Mouse (Mus musculus) left cerebral cortex, postnatal 4 days (tissue): Measurements from ENCODE around the gene Smad6. TPM values are rescaled to one million over a fixed set of nuclear protein-coding genes. Genes with fewer than 3 reads are reported as not detected.

Experiments used
- DNase-seq: peaks from one replicate; pipeline ENCODE4 v3.0.0-alpha.2; 2022
- intact Hi-C: fragments of 180-260 bp; cut with DNase I; formaldehyde crosslinking; loops from one replicate; pipeline ENCODE4 v1.15.1; 2025
- total RNA-seq, 2 experiments: library from RNA; stranded (reverse); gene quantifications; 2 replicates each; pipeline ENCODE4 v1.2.3; 2021

The Smad6 gene
- total RNA-seq, 2 experiments from 2014 or later = 2.0 to 2.3 TPM

- intact Hi-C loops = loop anchor here (5.0 kb wide), 1 partner anchor 168 kb away; no protein-coding TSS in a partner anchor
- DNase-seq = no peak
Measured at GRCm38 (mm10) chr9:63919708-63920107, 102.2 kb downstream of the Smad6 start.

DNA sequence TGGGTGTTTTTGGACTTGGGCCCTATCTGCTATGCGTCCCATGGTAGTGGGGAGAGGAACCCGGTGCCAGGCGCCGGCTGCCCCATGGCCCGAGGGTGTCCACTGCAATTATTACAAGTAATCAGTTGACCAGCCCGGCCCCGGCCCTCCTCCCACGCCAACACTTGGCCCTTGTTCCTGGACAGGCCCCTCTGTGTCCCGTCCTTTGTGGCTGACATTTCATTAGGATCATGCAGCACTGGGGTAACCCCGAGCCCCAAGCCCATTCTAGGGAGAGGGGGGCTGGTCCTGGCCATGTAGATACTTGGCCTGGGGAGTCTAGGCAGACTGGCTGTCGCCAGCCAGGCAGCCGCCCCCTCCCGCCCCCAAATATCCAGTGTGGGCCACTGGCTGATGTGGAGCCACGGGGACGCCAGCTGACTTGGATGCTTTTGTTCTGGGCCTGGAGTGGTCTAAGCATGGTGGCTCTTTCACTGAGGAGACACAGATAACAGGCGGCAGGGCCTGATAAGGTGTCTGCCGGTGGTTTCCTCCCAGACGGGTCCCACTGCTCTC, 102.8 kb downstream of the Smad6 start:
- intact Hi-C loops = loop anchor here (5.0 kb wide), 1 partner anchor 168 kb away; no protein-coding TSS in a partner anchor
- DNase-seq = peak; percentile 54

- intact Hi-C loops = loop anchor here (5.0 kb wide), 1 partner anchor 169 kb away; no protein-coding TSS in a partner anchor
- peak; percentile 83 for DNase-seq
Measured at GRCm38 (mm10) chr9:63918245-63918644, 103.6 kb downstream of the Smad6 start.

DNA sequence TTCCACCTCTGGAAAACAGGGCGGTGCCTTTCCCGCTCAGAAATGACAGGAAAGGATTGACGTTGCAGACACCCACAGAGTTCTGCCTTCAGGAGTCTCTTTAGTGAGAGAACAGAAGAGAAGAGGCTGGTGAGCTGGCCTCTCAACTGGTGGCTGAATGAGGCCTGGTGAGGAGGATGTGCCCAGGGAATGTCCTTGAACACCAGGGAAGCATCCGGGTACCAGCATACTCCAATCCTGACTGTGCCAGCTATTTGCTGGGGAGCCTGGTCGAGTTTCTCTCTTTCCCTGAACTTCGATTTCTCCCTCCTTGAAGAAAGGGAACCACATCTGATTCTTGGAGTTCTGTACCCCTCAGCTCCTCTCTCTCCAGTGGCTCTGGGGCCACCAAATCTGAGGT, 105.4 kb downstream of the Smad6 start:
- intact Hi-C loops = loop anchor here (5.0 kb wide), 1 partner anchor 171 kb away; no protein-coding TSS in a partner anchor
- no peak for DNase-seq

DNA sequence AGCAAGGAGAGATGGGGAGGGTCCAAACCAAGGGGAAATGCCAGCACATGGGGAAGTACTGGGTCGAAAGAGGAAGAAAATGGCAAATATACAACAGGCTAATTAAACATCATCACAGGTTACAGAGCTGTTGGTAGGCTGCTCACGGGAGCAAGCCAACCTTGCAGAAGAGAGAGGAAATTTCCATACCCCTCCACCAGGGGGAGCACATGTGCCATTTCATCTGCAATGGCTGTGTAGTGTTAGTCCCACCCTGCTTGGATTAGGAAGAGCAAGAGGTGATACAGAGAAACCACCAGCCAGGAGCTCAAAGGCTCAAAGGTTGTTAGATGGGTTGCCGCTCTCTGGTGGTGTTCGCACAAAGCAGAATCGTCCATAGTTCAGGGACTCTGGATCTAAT, 105.9 kb downstream of the Smad6 start:
- DNase-seq = peak; percentile 34
- intact Hi-C loops = loop anchor here (5.0 kb wide), 1 partner anchor 171 kb away; no protein-coding TSS in a partner anchor

- no peak for DNase-seq
- intact Hi-C loops = loop anchor here (5.0 kb wide), 1 partner anchor 172 kb away; no protein-coding TSS in a partner anchor
Measured at GRCm38 (mm10) chr9:63914944-63915343, 106.9 kb downstream of the Smad6 start.

DNA sequence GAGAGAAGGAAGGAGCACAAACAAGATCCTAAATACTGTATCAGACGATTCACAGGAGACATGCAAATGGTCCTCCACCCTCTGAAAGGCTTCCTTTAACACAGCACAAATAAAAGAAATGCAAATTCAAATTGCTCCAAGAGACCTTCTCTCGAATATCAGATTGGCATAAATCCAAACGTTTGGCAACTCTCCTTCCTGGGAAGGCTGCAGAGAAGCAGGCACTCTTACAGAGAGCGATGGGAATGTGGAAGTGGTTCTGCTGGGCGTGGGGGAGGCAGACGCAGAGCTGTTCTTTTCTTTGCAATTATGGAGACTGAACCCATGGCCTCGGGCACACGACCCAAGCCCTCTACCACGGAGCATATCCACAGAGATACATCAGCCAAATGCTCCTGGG, 109.8 kb downstream of the Smad6 start:
- no peak for DNase-seq
- intact Hi-C loops = no loop called here

DNA sequence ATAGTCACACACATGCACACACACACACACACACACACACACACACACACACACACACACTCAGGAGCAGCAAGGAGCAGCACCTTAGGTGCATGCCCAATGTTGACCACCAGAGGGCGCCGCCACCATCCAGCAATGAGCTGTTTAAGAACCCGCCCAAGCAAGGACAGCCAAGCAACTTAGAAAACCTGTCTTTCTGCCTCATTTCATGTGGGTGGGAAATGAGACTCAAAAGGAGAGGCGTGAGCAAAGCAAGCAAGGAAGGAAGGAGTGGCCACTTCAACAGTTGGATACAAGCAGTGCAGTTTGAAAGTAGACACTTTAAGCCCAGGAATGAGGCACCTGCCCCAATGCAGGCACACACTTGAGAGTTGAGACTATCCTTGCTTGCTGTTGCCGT, 112.2 kb downstream of the Smad6 start:
- DNase-seq = peak; percentile 78
- intact Hi-C loops = no loop called here

DNA sequence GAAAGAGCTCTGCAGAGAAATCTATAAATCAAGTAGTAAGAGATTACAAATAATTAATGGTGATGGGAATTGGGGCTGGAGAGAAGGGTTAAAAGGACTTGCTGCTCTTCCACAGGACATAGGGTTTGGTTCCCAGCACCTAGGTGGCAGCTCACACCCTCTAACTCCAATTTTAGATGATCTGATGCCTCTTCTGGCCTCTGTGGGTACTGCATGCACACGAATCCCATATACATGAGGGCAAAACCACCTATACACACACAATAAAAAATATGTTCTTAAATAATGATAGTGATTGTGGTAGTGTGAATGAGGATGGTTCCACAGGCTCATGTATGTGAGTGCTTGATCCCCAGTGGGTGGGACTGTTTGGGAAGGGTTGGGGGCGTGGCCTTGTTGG, 117.3 kb downstream of the Smad6 start:
- no peak for DNase-seq
- intact Hi-C loops = no loop called here

Other genes starting within 250 kb of the Smad6 start
- not detected for gene Lctl, start 95.1 kb upstream of the Smad6 start, total RNA-seq
- gene Zwilch, start 151.0 kb upstream of the Smad6 start, total RNA-seq = 1 to 10 TPM; 7.9 to 8.0 TPM
- gene Rpl4, start 151.3 kb upstream of the Smad6 start, total RNA-seq = 100 to 1,000 TPM; 735 to 744 TPM
- 10 to 100 TPM; 18.3 to 18.8 TPM for gene Snapc5, start 157.2 kb upstream of the Smad6 start, total RNA-seq
- gene Uchl4, start 213.1 kb upstream of the Smad6 start, total RNA-seq = 1 to 10 TPM; 7.1 to 7.3 TPM
- 10 to 100 TPM; 65.3 to 70.6 TPM for gene Map2k1, start 231.6 kb upstream of the Smad6 start, total RNA-seq